Mouse (Mus musculus): Measurements from ENCODE around the gene Luc7l3.

DNA sequence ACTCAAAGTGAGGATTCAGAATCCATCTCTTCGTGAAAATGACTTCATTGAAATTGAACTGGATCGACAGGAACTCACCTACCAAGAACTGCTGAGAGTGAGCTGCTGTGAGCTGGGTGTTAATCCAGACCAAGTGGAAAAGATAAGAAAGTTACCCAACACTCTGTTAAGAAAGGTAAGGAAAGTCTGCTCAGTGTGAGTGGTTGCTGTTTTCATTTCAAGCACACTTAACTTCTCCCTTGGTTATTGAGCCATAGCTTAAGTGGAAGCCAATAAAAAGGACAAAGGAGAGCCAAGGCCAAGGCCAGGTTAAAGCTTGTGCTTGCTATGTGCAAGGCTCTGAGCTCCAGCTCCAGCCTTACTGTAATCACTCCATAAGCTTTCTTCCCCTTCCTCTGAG lies 16.6 kb upstream of the Luc7l3 start:
- no peak for TF ChIP-seq CTCF (IDR thresholded peaks at IDR 0.05; ENCODE audit: low read depth, low read length)
- no peak for TF ChIP-seq POLR2A (IDR thresholded peaks at IDR 0.05; ENCODE audit: extremely low read depth, insufficient read depth, low read length)

Measured in liver, adult 2 months (tissue).